ENCODE assay signal across 27 mouse cellular contexts in genomic region chr11:46123328-46123866, GRCm38 (mm10). TPM values are rescaled to one million over a fixed set of nuclear protein-coding genes. Genes with fewer than 3 reads are reported as not detected.
DNase-seq lines count a peak whose midpoint lies in the region; ATAC-seq and TF ChIP-seq lines count a peak whose summit lies in the region.
"Had no signal": no experiment of that assay in that cellular context is flagged by ENCODE, and none has a peak within 500 bp of the region (broad histone marks: within the 10 kb centered on the region; RNA-seq: fewer than 3 reads in every experiment).

No protein-coding gene starts in this region.

- no peak for TF ChIP-seq EP300 in liver, postnatal 0 days (IDR thresholded peaks at IDR 0.05; ENCODE audit: low read depth)
- TF ChIP-seq EP300 in CH12.LX (IDR thresholded peaks at IDR 0.05; ENCODE audit: low read length) = no peak

- no peak for ATAC-seq in liver, postnatal 0 days
- peak; percentile 65 for ATAC-seq in megakaryocyte progenitor cell, adult 5-6 weeks (replicated peaks; ENCODE audit: poor library complexity)
- ATAC-seq: hindbrain, postnatal 0 days; intestine, postnatal 0 days; midbrain, embryonic 16.5 days had no signal

- TF ChIP-seq CTCF in liver, postnatal 0 days (IDR thresholded peaks at IDR 0.05; ENCODE audit: low read depth) = no peak
- TF ChIP-seq CTCF in CH12.LX (conservative IDR thresholded peaks at IDR 0.05 in 1 of 2, IDR thresholded peaks at IDR 0.05 in 1 of 2; ENCODE audit: low read depth in 2 of 2, low read length in 2 of 2) = no peak
- TF ChIP-seq CTCF in bone marrow, adult 2 months (IDR thresholded peaks at IDR 0.05; ENCODE audit: control insufficient read depth, insufficient read depth, low read length) = no peak

- peak overlapping the region; percentile 75 for H3K27ac ChIP-seq in liver, postnatal 0 days (ENCODE audit: low read depth)
- no peak overlapping the region for H3K27ac ChIP-seq in CH12.LX (ENCODE audit: insufficient read depth, low read depth)
- peak overlapping the region; percentile 91; the same call in 1 of the 2 replicates for H3K27ac ChIP-seq in bone marrow, adult 2 months (ENCODE audit: control insufficient read depth, insufficient read depth, low read depth, low read length, poor library complexity)
- H3K27ac ChIP-seq: embryonic facial prominence, embryonic 12.5 days; forebrain, embryonic 12.5 days; heart, embryonic 10.5 days; hindbrain, postnatal 0 days; kidney, embryonic 15.5 days; limb, embryonic 13.5 days; midbrain, embryonic 10.5 days; neural tube, embryonic 13.5 days had no signal

- 78% methylated on average over 8 of the region's 8 CpGs for WGBS in liver, postnatal 0 days (ENCODE audit: insufficient replicate concordance)
- WGBS in bone marrow, adult 2 months = 58% methylated on average over 8 of the region's 8 CpGs

- H3K4me1 ChIP-seq in liver, postnatal 0 days (ENCODE audit: insufficient read depth) = peaks cover 13% of the 10 kb centered on the region
- peaks cover 21 to 61% of the 10 kb centered on the region in 2 experiments for H3K4me1 ChIP-seq in CH12.LX (ENCODE audit: control insufficient read depth in 1 of 2, insufficient read depth in 2 of 2)
- H3K4me1 ChIP-seq in bone marrow, adult 2 months (ENCODE audit: control insufficient read depth, insufficient read depth, low read length) = peaks cover 10% of the 10 kb centered on the region
- H3K4me1 ChIP-seq: forebrain, embryonic 12.5 days; neural tube, embryonic 13.5 days had no signal

- H3K36me3 ChIP-seq in liver, postnatal 0 days (replicated peaks; ENCODE audit: insufficient read depth, low read length) = no peaks in the 10 kb centered on the region
- H3K36me3 ChIP-seq in CH12.LX (replicated peaks in 1 of 2; ENCODE audit: control insufficient read depth in 1 of 2, insufficient read depth in 1 of 2, low read length in 1 of 2) = no peaks in the 10 kb centered on the region
- H3K36me3 ChIP-seq: liver, embryonic 15.5 days had no signal

- DNase-seq in liver, postnatal 0 days = no peak
- DNase-seq in liver (no peak), CH12.LX (ENCODE audit: extremely low read depth) (no peak)
- DNase-seq in frontal cortex, postnatal 14 days (ENCODE audit: low spot score in 2 of 2) = no peak
- no peak for DNase-seq in urinary bladder, postnatal 14 days (ENCODE audit: low spot score)
- DNase-seq: adrenal gland, postnatal 36 days; cerebellum, adult 2 months; cerebellum, postnatal 25 days; gastrocnemius, postnatal 14 days; heart, postnatal 14 days; lung, postnatal 4 days; thymus, postnatal 14 days had no signal

- H3K9me3 ChIP-seq in liver, postnatal 0 days (ENCODE audit: low read length) = no peaks in the 10 kb centered on the region
- no peaks in the 10 kb centered on the region for H3K9me3 ChIP-seq in CH12.LX (replicated peaks; ENCODE audit: low read length)
- H3K9me3 ChIP-seq: embryonic facial prominence, embryonic 12.5 days; forebrain, embryonic 12.5 days; heart, embryonic 10.5 days; kidney, embryonic 15.5 days; limb, embryonic 13.5 days; liver, embryonic 15.5 days; midbrain, embryonic 10.5 days; neural tube, embryonic 13.5 days had no signal

- no peak overlapping the region for H3K9ac ChIP-seq in liver, postnatal 0 days (replicated peaks)
- H3K9ac ChIP-seq in CH12.LX (ENCODE audit: insufficient read depth, low read depth) = no peak overlapping the region
- H3K9ac ChIP-seq: embryonic facial prominence, embryonic 12.5 days; forebrain, embryonic 12.5 days; kidney, embryonic 15.5 days; limb, embryonic 13.5 days; liver, embryonic 15.5 days; neural tube, embryonic 13.5 days had no signal

- TF ChIP-seq RAD21 in CH12.LX (IDR thresholded peaks at IDR 0.05; ENCODE audit: low read depth, low read length) = no peak

- no peak for TF ChIP-seq POLR2A in CH12.LX (IDR thresholded peaks at IDR 0.05; ENCODE audit: low read depth, low read length)
- TF ChIP-seq POLR2A in bone marrow, adult 2 months (IDR thresholded peaks at IDR 0.05; ENCODE audit: borderline replicate concordance, control insufficient read depth, low read depth, low read length) = no peak

- dilution Hi-C loops in CH12.LX (cut with MboI; ENCODE audit: extremely low pct_ligation_motif_present, extremely low pct_unique_long_range_greater_than_20kb, low sequenced_read_pairs) = no loop called here

- H3K79me2 ChIP-seq in CH12.LX (replicated peaks; ENCODE audit: control insufficient read depth, extremely low read depth, insufficient read depth, poor library complexity, severe bottlenecking) = no peaks in the 10 kb centered on the region

- no peaks in the 10 kb centered on the region for H3K27me3 ChIP-seq in liver, postnatal 0 days (ENCODE audit: insufficient read depth, low read length)
- H3K27me3 ChIP-seq in CH12.LX (replicated peaks) = no peaks in the 10 kb centered on the region
- H3K27me3 ChIP-seq: embryonic facial prominence, embryonic 12.5 days; forebrain, embryonic 12.5 days; kidney, embryonic 15.5 days; limb, embryonic 13.5 days; liver, embryonic 15.5 days; neural tube, embryonic 13.5 days had no signal

- in situ Hi-C loops in CH12.LX (cut with MboI; ENCODE audit: low pct_ligation_motif_present, low pct_unique_long_range_greater_than_20kb, low sequenced_read_pairs) = no loop called here

- H3K4me3 ChIP-seq in liver, postnatal 0 days (ENCODE audit: low read depth, low read length) = no peak overlapping the region
- no peak overlapping the region for H3K4me3 ChIP-seq in CH12.LX (replicated peaks in 1 of 3; ENCODE audit: low read depth in 2 of 3, low read length in 2 of 3, poor library complexity in 1 of 3)
- H3K4me3 ChIP-seq in bone marrow, adult 2 months (replicated peaks; ENCODE audit: control insufficient read depth, low read depth, low read length) = no peak overlapping the region
- H3K4me3 ChIP-seq: embryonic facial prominence, embryonic 12.5 days; forebrain, embryonic 12.5 days; heart, embryonic 10.5 days; kidney, embryonic 15.5 days; limb, embryonic 13.5 days; liver, embryonic 15.5 days; midbrain, embryonic 10.5 days; myocyte; neural tube, embryonic 13.5 days had no signal

- H3K4me2 ChIP-seq in liver, postnatal 0 days (ENCODE audit: low read depth, low read length) = no peak overlapping the region
- no peak overlapping the region for H3K4me2 ChIP-seq in CH12.LX (ENCODE audit: insufficient read depth, low read depth, poor library complexity, severe bottlenecking)
- H3K4me2 ChIP-seq: embryonic facial prominence, embryonic 12.5 days; forebrain, embryonic 12.5 days; kidney, embryonic 15.5 days; limb, embryonic 13.5 days; liver, embryonic 15.5 days; neural tube, embryonic 13.5 days had no signal

TF ChIP-seq in CH12.LX, 34 proteins besides CTCF, POLR2A, EP300 and RAD21:
- TF ChIP-seq ZNF384 (IDR thresholded peaks at IDR 0.05; ENCODE audit: low read depth, low read length) (0 out of 2 replicates have a peak, but pooled peaks have one; percentile 19), USF2 (conservative IDR thresholded peaks at IDR 0.05; ENCODE audit: low read depth, low read length) (no peak)
TF ChIP-seq in CH12.LX: peak in this region for 1.

RNA-seq across cellular contexts. Expression of gene Nipal4, which starts 42.9 kb away (rescaled TPM):
- polyA plus RNA-seq in liver, postnatal 0 days (2015; fragmentation: Nextera tagmentation; extraction: Ambion mirVana) = not detected in 2 replicates
- total RNA-seq in CH12.LX (2012; rRNA removed) (0.08 TPM in 2 replicates), CH12.LX (2014; rRNA removed) (not detected in 2 replicates)
- not detected in 2 replicates for polyA plus RNA-seq in CH12.LX (2012; ENCODE audit: insufficient read length, low read depth)
- polyA plus RNA-seq in bone marrow, adult 2 months (2011; ENCODE audit: insufficient read depth, insufficient read length, low replicate concordance, missing spikeins) = not detected in 2 replicates
- not detected in 2 replicates for total RNA-seq in megakaryocyte progenitor cell, adult 5-6 weeks (2015)
- not detected in 2 replicates for total RNA-seq in megakaryocyte progenitor cell, adult 5-6 weeks (2017)
- total RNA-seq: adrenal gland, adult 18-20 months; adrenal gland, postnatal 36 days had no signal
